Mouse (Mus musculus): Measurements from ENCODE around the gene Spg7. TPM values are rescaled to one million over a fixed set of nuclear protein-coding genes. Genes with fewer than 3 reads are reported as not detected.

Gene Spg7
- total RNA-seq, 4 experiments from 2014 or later, result 86.9 to 99.5 (median 95.3) TPM

GRCm38 (mm10) chr8:123131041-123131440, 68.3 kb downstream of the Spg7 start:
- DNase-seq (ENCODE audit: low spot score), result no peak

GRCm38 (mm10) chr8:123132953-123133352, 70.2 kb downstream of the Spg7 start:
- no peak for DNase-seq (ENCODE audit: low spot score)

GRCm38 (mm10) chr8:123134149-123134713, 71.5 kb downstream of the Spg7 start:
- no peak for DNase-seq (ENCODE audit: low spot score)

GRCm38 (mm10) chr8:123135406-123135805, 72.7 kb downstream of the Spg7 start:
- DNase-seq (ENCODE audit: low spot score), result no peak

- DNase-seq (ENCODE audit: low spot score), result no peak
These were observed 73.1 kb downstream of the Spg7 start for GRCm38 (mm10) chr8:123135806-123136205.

- peak; percentile 44 for DNase-seq (ENCODE audit: low spot score)
These were observed 73.5 kb downstream of the Spg7 start for GRCm38 (mm10) chr8:123136287-123136686.

GRCm38 (mm10) chr8:123137645-123138077, 74.9 kb downstream of the Spg7 start:
- no peak for DNase-seq (ENCODE audit: low spot score)

- no peak for DNase-seq (ENCODE audit: low spot score)
These were observed 76.0 kb downstream of the Spg7 start for GRCm38 (mm10) chr8:123138741-123139140.

GRCm38 (mm10) chr8:123141741-123142462, 79.2 kb downstream of the Spg7 start:
- peak; percentile 94 for DNase-seq (ENCODE audit: low spot score)

- peak; percentile 41 for DNase-seq (ENCODE audit: low spot score)
These were observed 82.5 kb downstream of the Spg7 start for GRCm38 (mm10) chr8:123145279-123145678.

- DNase-seq (ENCODE audit: low spot score), result peak; percentile 38
These were observed 83.6 kb downstream of the Spg7 start for GRCm38 (mm10) chr8:123146390-123146789.

Small RNA genes lying within 50 kb of the gene (microRNA-seq; reads per million reads assigned to microRNA genes)
- gene Mir7079 (not detected), gene Mir7080 (not detected)

Other genes with a start within 250 kb of the Spg7 start
- under 1 TPM in 1 of 4 experiments, not detected in 3; 0.06 TPM for gene Cdh15, start 215.0 kb upstream of the Spg7 start, total RNA-seq (2022)
- 10 to 100 TPM; 71.5 to 75.9 (median 75.2) TPM for gene Ankrd11, start 20.7 kb upstream of the Spg7 start, total RNA-seq (2022)
- gene Rpl13, start 39.4 kb downstream of the Spg7 start, total RNA-seq (2022), result 100 to 1,000 TPM; 402 to 462 (median 427) TPM
- gene Cpne7, start 54.4 kb downstream of the Spg7 start, total RNA-seq (2022), result 1 to 10 TPM in 2 of 4 experiments, under 1 TPM in 2; 0.52 to 1.7 (median 0.89) TPM
- under 1 TPM; 0.34 to 0.87 (median 0.60) TPM for gene Sult5a1, start 95.4 kb downstream of the Spg7 start, total RNA-seq (2022)
- gene Dpep1, start 123.3 kb downstream of the Spg7 start, total RNA-seq (2022), result 10 to 100 TPM; 22.6 to 45.5 (median 37.4) TPM
- gene Chmp1a, start 149.8 kb downstream of the Spg7 start, total RNA-seq (2022), result 10 to 100 TPM; 61.3 to 68.0 (median 65.5) TPM
- 10 to 100 TPM; 22.0 to 36.7 (median 27.5) TPM for gene Spata33, start 149.9 kb downstream of the Spg7 start, total RNA-seq (2022)
- 10 to 100 TPM; 15.0 to 25.2 (median 20.2) TPM for gene Cdk10, start 161.9 kb downstream of the Spg7 start, total RNA-seq (2022)
- gene Spata2l, start 173.3 kb downstream of the Spg7 start, total RNA-seq (2022), result 1 to 10 TPM; 4.4 to 7.0 (median 6.0) TPM
- 10 to 100 TPM in 1 of 4 experiments, 1 to 10 TPM in 3; 8.2 to 10.8 (median 9.2) TPM for gene Zfp276, start 191.3 kb downstream of the Spg7 start, total RNA-seq (2022)
- gene Vps9d1, start 191.4 kb downstream of the Spg7 start, total RNA-seq (2022), result 10 to 100 TPM; 25.5 to 35.0 (median 27.5) TPM